Mouse (Mus musculus) bone marrow macrophage, adult 2 months (primary cell): ENCODE results near the gene Ccl3. TPM values are rescaled to one million over a fixed set of nuclear protein-coding genes. Genes with fewer than 3 reads are reported as not detected.
A peak's percentile ranks its signal among the peaks of the same experiment; 100 is the strongest.

Experiments
- H3K27ac ChIP-seq: 2 replicates; pipeline ENCODE4 v1.5.1; 2012; ENCODE audit warnings: low read depth, low read length; ENCODE audit not compliant: insufficient read depth
- H3K4me1 ChIP-seq: 2 replicates; pipeline ENCODE4 v1.6.1; 2012; ENCODE audit warnings: low read length; ENCODE audit not compliant: control insufficient read depth, insufficient read depth
- H3K4me3 ChIP-seq: 2 replicates; pipeline ENCODE4 v1.5.1; 2012; ENCODE audit warnings: mild to moderate bottlenecking, low read length, moderate library complexity; ENCODE audit not compliant: insufficient read depth
- CTCF ChIP-seq: IDR thresholded peaks from 2 replicates; pipeline ENCODE4 v1.5.1; 2012; ENCODE audit warnings: low read depth, mild to moderate bottlenecking, low read length, moderate library complexity
- POLR2A ChIP-seq: IDR thresholded peaks from 2 replicates; pipeline ENCODE4 v1.6.1; 2012; ENCODE audit warnings: mild to moderate bottlenecking, low read depth, low read length, borderline replicate concordance
- polyA plus RNA-seq: library from polyadenylated mRNA; stranded (reverse); fragments of >200 nt; gene quantifications from 2 replicates; pipeline ENCODE4 v1.2.4, GENCODE M21; 2012; ENCODE audit not compliant: missing spikeins, insufficient read depth, insufficient read length

Gene Ccl3
- polyA plus RNA-seq, 1 experiment = 129 TPM

DNA sequence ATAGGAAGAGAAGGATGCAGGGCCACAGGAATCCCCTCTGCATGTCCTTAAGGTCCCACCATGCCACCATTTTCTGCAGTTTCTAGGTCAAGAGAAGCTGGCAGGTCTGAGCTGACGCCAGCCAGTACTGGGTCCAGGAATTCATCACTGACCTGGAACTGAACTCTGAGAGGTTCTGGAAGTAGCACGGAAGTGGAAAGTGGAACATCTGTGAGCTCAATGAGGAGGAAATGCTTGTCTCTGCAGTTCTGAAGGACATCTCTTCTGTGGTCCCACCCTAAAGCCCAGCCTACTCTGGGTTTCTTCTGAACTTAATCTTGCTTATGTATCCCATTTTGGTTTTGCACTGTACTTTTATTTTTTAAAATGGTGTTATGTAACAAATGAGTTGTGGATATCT, 18.1 kb downstream of the Ccl3 start:
- H3K27ac ChIP-seq = peak overlapping the region; percentile 54
- H3K4me1 ChIP-seq = peaks cover 42% of the 10 kb centered on the region

GRCm38 (mm10) chr11:83630630-83631029, 18.5 kb downstream of the Ccl3 start:
- Histone ChIP-seq H3K27ac (peak overlapping the region; percentile 54), H3K4me1 (peaks cover 42% of the 10 kb centered on the region)
- TF ChIP-seq CTCF = no peak
- no peak for TF ChIP-seq POLR2A

More for the DNA sequence above, 18.1 kb downstream of the Ccl3 start:
- H3K4me3 ChIP-seq = no peak overlapping the region
- TF ChIP-seq POLR2A (no peak), CTCF (no peak)

GRCm38 (mm10) chr11:83628808-83629207, 20.3 kb downstream of the Ccl3 start:
- Histone ChIP-seq H3K4me1 (peaks cover 29% of the 10 kb centered on the region), H3K4me3 (no peak overlapping the region), H3K27ac (no peak overlapping the region)
- TF ChIP-seq POLR2A = no peak
- TF ChIP-seq CTCF = no peak

More at GRCm38 (mm10) chr11:83630630-83631029, 18.5 kb downstream of the Ccl3 start:
- no peak overlapping the region for H3K4me3 ChIP-seq

- Histone ChIP-seq H3K4me1 (peaks cover 5% of the 10 kb centered on the region), H3K4me3 (no peak overlapping the region), H3K27ac (no peak overlapping the region)
- TF ChIP-seq CTCF (no peak), POLR2A (no peak)
These were observed 25.6 kb downstream of the Ccl3 start for GRCm38 (mm10) chr11:83623586-83623985.

GRCm38 (mm10) chr11:83619037-83619436, 30.1 kb downstream of the Ccl3 start:
- no peak overlapping the region for H3K4me3 ChIP-seq
- peak overlapping the region; percentile 90 for H3K27ac ChIP-seq
- no peak for TF ChIP-seq CTCF
- no peak for TF ChIP-seq POLR2A
- H3K4me1 ChIP-seq = peaks cover 21% of the 10 kb centered on the region

DNA sequence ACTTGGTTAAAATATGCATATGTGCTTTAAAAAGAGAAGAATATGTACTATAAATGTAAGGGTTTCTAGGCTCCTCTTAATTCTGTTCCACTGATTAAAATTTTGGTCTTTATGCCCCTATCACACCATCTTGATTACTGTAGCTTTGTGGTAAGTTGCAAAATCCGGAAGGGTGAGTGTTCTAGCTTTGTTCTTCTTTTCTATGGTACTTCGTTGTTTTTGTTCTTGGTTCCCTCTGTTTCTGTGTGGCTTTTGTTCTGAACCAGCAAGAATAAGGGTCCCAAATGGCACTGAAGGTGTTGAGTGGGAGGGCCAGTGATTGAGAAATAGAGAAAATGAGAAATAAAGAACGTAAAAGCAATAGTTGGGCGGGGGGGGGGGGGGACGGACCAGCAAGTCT, 30.9 kb downstream of the Ccl3 start:
- peaks cover 21% of the 10 kb centered on the region for H3K4me1 ChIP-seq
- TF ChIP-seq CTCF (no peak), POLR2A (no peak)
- H3K27ac ChIP-seq = peak overlapping the region; percentile 90
- no peak overlapping the region for H3K4me3 ChIP-seq

DNA sequence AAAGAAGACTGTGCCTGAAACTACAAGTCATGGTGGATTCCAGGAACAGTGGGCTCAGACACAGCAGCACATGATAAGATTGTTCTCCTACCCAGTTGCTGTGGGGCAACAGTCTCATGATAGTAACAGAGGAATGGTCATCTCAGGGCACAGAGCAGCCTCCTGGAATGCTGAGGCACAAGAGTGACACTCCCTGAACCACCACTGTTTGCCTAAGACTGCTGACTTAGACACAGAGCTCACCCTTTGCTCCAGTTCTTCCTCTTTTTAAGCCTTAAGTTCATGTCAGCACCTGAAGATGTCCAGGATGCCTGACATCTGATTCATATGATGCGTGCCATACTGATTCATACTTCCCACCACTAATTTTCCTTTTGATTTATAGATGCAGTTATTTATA, 32.6 kb downstream of the Ccl3 start:
- TF ChIP-seq POLR2A (no peak), CTCF (no peak)
- H3K4me1 ChIP-seq = peaks cover 23% of the 10 kb centered on the region
- peak overlapping the region; percentile 55 for H3K27ac ChIP-seq
- H3K4me3 ChIP-seq = no peak overlapping the region

- H3K4me3 ChIP-seq = no peak overlapping the region
- H3K27ac ChIP-seq = no peak overlapping the region
- no peak for TF ChIP-seq CTCF
- no peak for TF ChIP-seq POLR2A
- peaks cover 45% of the 10 kb centered on the region for H3K4me1 ChIP-seq
These were observed 38.3 kb downstream of the Ccl3 start for GRCm38 (mm10) chr11:83610900-83611299.

DNA sequence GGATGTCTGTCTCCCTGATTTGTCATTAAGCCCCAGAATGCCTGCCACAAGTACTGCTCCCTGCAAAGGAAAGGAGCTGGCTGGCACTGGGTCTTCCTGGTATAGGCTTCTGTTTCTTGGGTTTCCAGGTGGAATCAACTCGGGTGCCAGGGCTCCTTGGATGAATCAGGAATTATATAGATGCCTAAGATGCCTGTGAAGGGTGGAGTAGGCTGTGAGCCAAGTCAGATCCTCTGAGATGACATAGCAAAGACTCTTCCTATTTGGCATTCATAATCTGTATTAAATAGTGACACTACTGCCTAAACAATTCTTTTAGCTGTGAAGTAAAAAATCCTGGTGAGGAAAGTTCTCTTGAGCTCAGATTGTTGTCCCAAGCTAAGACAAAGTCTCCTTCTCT, 42.8 kb downstream of the Ccl3 start:
- peaks cover 64% of the 10 kb centered on the region for H3K4me1 ChIP-seq
- H3K27ac ChIP-seq = no peak overlapping the region
- TF ChIP-seq POLR2A (no peak), CTCF (no peak)
- H3K4me3 ChIP-seq = no peak overlapping the region

DNA sequence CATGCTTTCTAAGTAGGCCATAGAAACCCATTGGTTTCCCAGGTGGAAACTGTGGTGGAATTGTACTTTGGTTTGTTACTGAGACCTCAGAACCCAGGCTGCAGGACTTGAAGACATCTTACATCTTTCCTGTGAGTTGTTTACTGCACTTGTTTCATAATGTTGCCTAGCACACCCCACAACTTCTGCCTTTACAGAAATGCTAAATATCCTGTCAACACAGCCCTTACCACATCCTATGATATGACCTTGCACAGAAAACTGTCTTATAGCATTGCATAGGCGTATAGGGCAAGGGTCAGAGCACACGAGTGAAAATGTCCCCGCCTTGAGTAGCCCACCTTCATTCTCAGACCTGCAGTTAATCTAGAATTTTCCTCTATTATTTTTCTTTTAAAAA, 43.6 kb downstream of the Ccl3 start:
- TF ChIP-seq POLR2A = no peak
- TF ChIP-seq CTCF = no peak
- peak overlapping the region; percentile 6; the same call in 1 of the 2 replicates for H3K27ac ChIP-seq

DNA sequence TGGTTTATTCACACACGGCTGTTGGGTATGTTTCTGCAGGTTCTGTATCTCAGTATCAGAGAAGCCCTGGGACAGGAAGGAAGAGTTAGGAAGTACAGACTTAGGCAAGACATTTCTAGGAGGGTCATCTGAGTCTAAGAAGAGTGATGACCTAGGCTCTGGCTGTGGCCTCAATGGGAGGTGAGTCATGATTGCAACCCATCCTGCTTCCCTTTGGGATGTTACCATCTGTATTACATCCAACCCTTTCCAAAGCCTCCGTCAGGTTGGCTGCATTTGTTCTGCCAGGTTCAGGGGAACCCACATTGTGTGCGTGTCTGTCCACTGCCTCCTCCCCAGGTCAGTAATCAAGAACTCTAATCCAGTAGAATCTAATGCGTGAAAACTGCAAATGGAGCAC, 44.5 kb downstream of the Ccl3 start:
- Histone ChIP-seq H3K4me1 (peaks cover 68% of the 10 kb centered on the region), H3K27ac (peak overlapping the region; percentile 35; the same call in 1 of the 2 replicates), H3K4me3 (no peak overlapping the region)
- TF ChIP-seq CTCF (no peak), POLR2A (no peak)

More for the DNA sequence above, 43.6 kb downstream of the Ccl3 start:
- peaks cover 65% of the 10 kb centered on the region for H3K4me1 ChIP-seq
- no peak overlapping the region for H3K4me3 ChIP-seq
